Mouse (Mus musculus) midbrain, embryonic 13.5 days (tissue): Measurements from ENCODE around the gene Tcf7l1. TPM values are rescaled to one million over a fixed set of nuclear protein-coding genes. Genes with fewer than 3 reads are reported as not detected.

Source experiments
- ATAC-seq: fragments of 200-750 bp; cut with Nextera tagmentation; 2 replicates; pipeline ENCODE4 v1.8.0; 2017; ENCODE audit warnings: mild to moderate bottlenecking, moderate TSS enrichment, moderate library complexity
- H3K27ac ChIP-seq: fragments of 300-500 bp; sonication (generic); 2 replicates; pipeline ENCODE4 v1.5.1; 2015; ENCODE audit warnings: inconsistent platforms, mild to moderate bottlenecking, moderate library complexity
- H3K27me3 ChIP-seq: fragments of 300-500 bp; sonication (generic); 2 replicates; pipeline ENCODE4 v1.6.1; 2015; ENCODE audit warnings: mild to moderate bottlenecking, inconsistent platforms
- H3K36me3 ChIP-seq: fragments of 300-500 bp; sonication (generic); 2 replicates; pipeline ENCODE4 v1.6.1; 2015; ENCODE audit warnings: mild to moderate bottlenecking, inconsistent platforms
- H3K4me1 ChIP-seq: fragments of 300-500 bp; sonication (generic); replicated peaks from 2 replicates; pipeline ENCODE4 v1.6.1; 2015; ENCODE audit warnings: inconsistent platforms
- H3K4me2 ChIP-seq: fragments of 300-500 bp; sonication (generic); replicated peaks from 2 replicates; pipeline ENCODE4 v1.6.1; 2015; ENCODE audit warnings: moderate library complexity, mild to moderate bottlenecking, inconsistent platforms
- H3K4me3 ChIP-seq: fragments of 300-500 bp; sonication (generic); replicated peaks from 2 replicates; pipeline ENCODE4 v1.5.1; 2015; ENCODE audit warnings: mild to moderate bottlenecking, inconsistent platforms
- H3K9ac ChIP-seq: fragments of 300-500 bp; sonication (generic); replicated peaks from 2 replicates; pipeline ENCODE4 v1.6.1; 2015; ENCODE audit warnings: mild to moderate bottlenecking, inconsistent platforms
- H3K9me3 ChIP-seq: fragments of 300-500 bp; sonication (generic); 2 replicates; pipeline ENCODE4 v1.6.1; 2016; ENCODE audit warnings: mild to moderate bottlenecking, inconsistent platforms
- WGBS: fragments of 180-500 bp; shearing (Covaris S2); methylation state at CpG from one replicate; pipeline ENCODE4 v1.1.7; 2015; 5-methylcytosine and 5-hydroxymethylcytosine counted together
- polyA plus RNA-seq: library from polyadenylated mRNA; unstranded; fragments of >200 nt; fragmentation: Nextera tagmentation; extraction: Ambion mirVana; gene quantifications from 2 replicates; pipeline ENCODE4 v1.2.1, GENCODE M21; 2015

Tcf7l1 gene
- polyA plus RNA-seq, 1 experiment from 2014 or later: 9.7 TPM

DNA sequence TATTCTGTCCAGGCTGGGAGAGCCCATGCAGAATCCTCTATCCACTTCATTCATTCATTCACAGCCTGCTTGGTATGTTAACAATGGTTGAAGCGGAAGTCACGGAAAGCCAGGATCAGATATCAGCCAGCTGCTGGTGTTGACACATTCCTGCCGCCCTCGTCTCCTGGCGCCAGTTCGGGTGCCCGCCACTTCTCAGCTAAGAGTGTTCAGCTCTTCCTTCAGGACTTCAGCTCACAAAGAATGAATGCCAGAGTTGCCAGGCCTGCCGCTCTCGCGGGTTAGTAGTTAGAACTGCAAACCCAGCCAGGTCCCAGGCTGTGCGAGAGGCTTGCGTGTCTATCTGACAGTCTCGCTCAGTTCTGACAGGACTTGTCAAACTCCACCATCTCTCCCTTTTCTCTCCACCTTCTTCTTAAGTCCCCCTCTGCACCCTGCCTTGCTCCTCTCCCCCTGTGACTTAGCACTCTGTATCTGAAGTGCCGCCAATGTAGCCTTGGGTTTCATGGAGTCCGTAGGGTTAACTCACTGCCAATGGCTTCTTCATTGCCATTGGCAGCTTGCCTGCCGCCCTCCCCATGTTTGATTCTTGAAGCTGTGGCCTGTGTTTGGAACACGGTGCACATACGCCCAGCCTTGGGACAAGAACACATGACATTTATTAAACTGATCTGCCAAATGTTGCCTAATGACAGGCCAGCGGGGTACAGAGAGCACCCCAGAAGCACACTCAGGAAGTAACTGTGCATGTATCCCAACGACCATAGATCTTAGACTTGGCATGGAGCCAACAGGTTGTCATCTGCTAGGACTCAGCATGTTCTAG, 48.2 kb downstream of the Tcf7l1 start:
- ATAC-seq: peak; percentile 71
- 67% methylated on average over 20 of the region's 20 CpGs for WGBS

GRCm38 (mm10) chr6:72736872-72737271, 52.2 kb downstream of the Tcf7l1 start:
- no peaks in the 10 kb centered on the region for H3K36me3 ChIP-seq
- 94% methylated on average over 11 of the region's 11 CpGs for WGBS
- no peaks in the 10 kb centered on the region for H3K9me3 ChIP-seq
- peaks cover 14% of the 10 kb centered on the region; the same call in 1 of the 2 replicates for H3K4me1 ChIP-seq
- no peak overlapping the region for H3K4me2 ChIP-seq
- H3K27me3 ChIP-seq: no peaks in the 10 kb centered on the region
- no peak overlapping the region for H3K9ac ChIP-seq
- no peak overlapping the region for H3K27ac ChIP-seq
- no peak for ATAC-seq
- no peak overlapping the region for H3K4me3 ChIP-seq

More for the DNA sequence above, 48.2 kb downstream of the Tcf7l1 start:
- peaks cover 19% of the 10 kb centered on the region; the same call in 1 of the 2 replicates for H3K4me1 ChIP-seq
- H3K9ac ChIP-seq: no peak overlapping the region
- no peak overlapping the region for H3K4me2 ChIP-seq
- H3K36me3 ChIP-seq: no peaks in the 10 kb centered on the region
- no peak overlapping the region for H3K27ac ChIP-seq
- H3K4me3 ChIP-seq: no peak overlapping the region
- H3K9me3 ChIP-seq: no peaks in the 10 kb centered on the region
- H3K27me3 ChIP-seq: no peaks in the 10 kb centered on the region

DNA sequence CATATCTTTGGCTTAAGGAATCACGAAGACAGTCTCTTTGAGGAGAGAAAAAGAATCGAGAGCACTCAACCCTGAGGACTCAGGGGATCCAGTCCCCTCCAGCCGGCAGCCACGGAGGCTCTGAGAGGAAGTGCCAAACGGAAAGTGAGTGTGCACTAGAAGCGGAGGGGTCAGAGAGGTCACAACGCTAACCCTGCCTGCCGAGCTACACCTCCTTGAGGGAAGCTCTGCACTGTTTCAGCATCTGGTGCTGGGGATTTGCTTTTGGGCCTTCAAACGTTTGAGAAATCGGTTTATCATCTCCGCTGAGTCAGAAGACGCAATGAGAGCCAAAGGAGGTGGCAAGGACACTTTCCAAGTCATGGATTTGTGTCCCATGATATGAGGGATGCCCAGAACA, 53.8 kb downstream of the Tcf7l1 start:
- Histone ChIP-seq H3K36me3 (no peaks in the 10 kb centered on the region), H3K4me1 (peaks cover 22% of the 10 kb centered on the region)
- WGBS: 41% methylated on average over 12 of the region's 12 CpGs

DNA sequence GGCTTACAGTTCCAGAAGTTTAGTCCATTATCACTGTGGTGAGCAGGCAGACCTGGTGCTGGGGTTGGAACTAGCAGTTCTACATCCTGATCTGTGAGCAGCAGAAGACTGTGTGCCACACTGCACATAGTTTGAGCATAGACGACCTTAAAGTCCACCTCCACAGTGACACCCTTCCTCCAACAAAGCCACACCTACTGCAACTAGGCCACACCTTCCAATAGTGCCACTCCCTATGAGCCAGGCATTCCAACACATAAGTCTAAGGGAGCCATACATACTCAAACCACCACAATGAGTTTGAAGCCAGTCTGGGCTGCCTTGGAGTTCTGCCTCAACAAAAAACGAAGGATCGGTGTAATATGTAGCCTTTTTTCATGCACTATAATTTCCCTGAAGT, 55.7 kb downstream of the Tcf7l1 start:
- Histone ChIP-seq H3K4me2 (no peak overlapping the region), H3K9ac (no peak overlapping the region), H3K4me3 (no peak overlapping the region), H3K27ac (no peak overlapping the region), H3K9me3 (no peaks in the 10 kb centered on the region), H3K36me3 (no peaks in the 10 kb centered on the region), H3K27me3 (no peaks in the 10 kb centered on the region), H3K4me1 (peaks cover 35% of the 10 kb centered on the region)
- ATAC-seq: no peak
- WGBS: over 99% methylated on average over 3 of the region's 3 CpGs

More for the DNA sequence above, 53.8 kb downstream of the Tcf7l1 start:
- H3K4me2 ChIP-seq: no peak overlapping the region
- ATAC-seq: no peak
- H3K27ac ChIP-seq: no peak overlapping the region
- H3K27me3 ChIP-seq: no peaks in the 10 kb centered on the region
- no peaks in the 10 kb centered on the region for H3K9me3 ChIP-seq
- H3K4me3 ChIP-seq: no peak overlapping the region
- H3K9ac ChIP-seq: no peak overlapping the region

GRCm38 (mm10) chr6:72732109-72732508, 56.9 kb downstream of the Tcf7l1 start:
- Histone ChIP-seq H3K27me3 (no peaks in the 10 kb centered on the region), H3K9ac (no peak overlapping the region), H3K9me3 (no peaks in the 10 kb centered on the region), H3K4me3 (no peak overlapping the region), H3K4me2 (no peak overlapping the region), H3K36me3 (no peaks in the 10 kb centered on the region), H3K4me1 (peaks cover 46% of the 10 kb centered on the region), H3K27ac (no peak overlapping the region)
- 69% methylated on average over 4 of the region's 4 CpGs for WGBS
- no peak for ATAC-seq

DNA sequence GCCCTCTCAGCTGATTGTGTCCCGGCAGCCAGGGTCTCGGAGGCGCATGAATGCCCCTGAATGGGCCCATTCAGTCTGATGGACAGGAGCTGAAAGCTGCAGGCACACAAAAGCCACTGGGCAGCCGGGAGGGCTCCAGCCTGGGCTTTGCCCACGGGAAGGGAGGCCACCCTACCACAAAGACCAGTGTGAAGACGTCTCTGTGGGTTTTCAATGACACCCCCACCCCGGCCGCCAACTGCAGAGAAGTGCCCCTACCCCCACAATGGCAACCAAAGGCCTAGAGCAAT, 58.5 kb downstream of the Tcf7l1 start:
- H3K27me3 ChIP-seq: no peaks in the 10 kb centered on the region
- peaks cover 46% of the 10 kb centered on the region for H3K4me1 ChIP-seq
- 0 out of 2 replicates have a peak overlapping the region, but pooled peaks have one; percentile 19 for H3K9ac ChIP-seq
- peak overlapping the region; percentile 74 for H3K27ac ChIP-seq
- 10% methylated on average over 8 of the region's 8 CpGs for WGBS
- peak overlapping the region; percentile 29 for H3K4me2 ChIP-seq
- H3K36me3 ChIP-seq: no peaks in the 10 kb centered on the region
- no peak overlapping the region for H3K4me3 ChIP-seq
- peak; percentile 87 for ATAC-seq
- no peaks in the 10 kb centered on the region for H3K9me3 ChIP-seq

DNA sequence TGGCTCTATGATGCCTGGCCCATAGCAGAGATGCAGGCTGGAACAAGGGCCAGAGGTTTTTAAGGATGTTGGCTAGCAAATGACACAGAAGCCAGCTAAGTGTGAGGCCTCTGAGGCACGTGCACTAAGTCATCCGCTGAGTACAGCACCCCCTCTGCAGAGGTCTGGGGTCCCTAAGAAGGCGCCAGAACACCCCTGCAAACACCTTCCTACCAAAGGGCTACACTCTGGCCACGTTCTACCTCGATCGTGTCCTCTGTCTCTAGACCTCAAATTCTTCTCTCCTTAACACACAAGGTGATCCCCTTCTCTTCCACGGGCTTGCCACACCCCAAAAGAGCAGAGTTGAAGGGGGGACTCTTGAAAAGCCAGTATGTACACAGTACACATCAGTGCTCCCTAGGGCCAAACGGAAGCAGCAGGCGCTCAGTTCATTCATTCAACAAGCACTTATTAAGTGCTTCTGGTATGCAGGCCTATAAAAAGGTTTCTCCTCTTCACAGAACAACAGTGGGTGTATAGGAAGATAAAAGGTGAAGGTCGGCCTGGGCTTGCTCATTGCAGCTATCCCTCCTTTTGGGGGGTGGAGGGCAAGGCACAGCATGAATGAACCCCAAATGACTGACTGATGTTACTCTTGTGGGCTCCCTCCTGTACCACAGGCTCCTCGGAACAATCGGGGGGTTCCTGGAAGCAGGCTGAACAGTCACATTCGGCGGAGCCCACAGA, 59.1 kb downstream of the Tcf7l1 start:
- Histone ChIP-seq H3K4me3 (no peak overlapping the region), H3K9ac (0 out of 2 replicates have a peak overlapping the region, but pooled peaks have one; percentile 19), H3K4me2 (no peak overlapping the region), H3K9me3 (no peaks in the 10 kb centered on the region), H3K27ac (peak overlapping the region; percentile 74), H3K4me1 (peaks cover 47% of the 10 kb centered on the region), H3K27me3 (no peaks in the 10 kb centered on the region), H3K36me3 (no peaks in the 10 kb centered on the region)
- peak; percentile 51 for ATAC-seq
- WGBS: 27% methylated on average over 14 of the region's 14 CpGs

DNA sequence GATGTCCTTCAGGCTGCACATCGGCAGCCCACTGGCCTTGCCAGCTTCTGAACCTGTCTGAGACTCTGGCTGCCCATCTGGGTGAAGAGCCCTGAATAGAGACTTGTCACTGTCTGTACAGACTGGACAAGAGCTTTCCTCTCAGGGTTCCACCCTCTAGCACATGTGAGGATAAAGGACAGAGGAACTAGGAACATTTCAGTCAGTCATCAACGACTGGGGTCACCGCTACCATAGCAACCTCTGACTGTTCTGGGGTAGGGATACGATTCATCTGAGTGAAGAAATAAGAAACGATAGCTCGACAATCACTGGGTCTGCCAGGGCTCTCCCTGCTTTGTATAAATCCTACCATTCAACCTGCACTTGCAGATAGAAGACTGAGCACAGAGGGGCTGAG, 61.2 kb downstream of the Tcf7l1 start:
- H3K9me3 ChIP-seq: no peaks in the 10 kb centered on the region
- H3K4me1 ChIP-seq: peaks cover 54% of the 10 kb centered on the region
- 21% methylated on average over 6 of the region's 6 CpGs for WGBS
- no peak overlapping the region for H3K4me3 ChIP-seq
- no peak overlapping the region for H3K4me2 ChIP-seq
- no peaks in the 10 kb centered on the region for H3K27me3 ChIP-seq
- H3K9ac ChIP-seq: no peak overlapping the region
- no peaks in the 10 kb centered on the region for H3K36me3 ChIP-seq
- ATAC-seq: 0 out of 2 replicates have a peak, but pooled peaks have one; percentile 10
- peak overlapping the region; percentile 61; the same call in 1 of the 2 replicates for H3K27ac ChIP-seq

GRCm38 (mm10) chr6:72724494-72725180, 64.4 kb downstream of the Tcf7l1 start:
- WGBS: 70% methylated on average over 8 of the region's 8 CpGs
- Histone ChIP-seq H3K9ac (no peak overlapping the region), H3K4me3 (no peak overlapping the region), H3K27ac (no peak overlapping the region), H3K27me3 (no peaks in the 10 kb centered on the region), H3K9me3 (no peaks in the 10 kb centered on the region), H3K4me1 (peaks cover 29% of the 10 kb centered on the region), H3K36me3 (no peaks in the 10 kb centered on the region), H3K4me2 (no peak overlapping the region)
- ATAC-seq: no peak

DNA sequence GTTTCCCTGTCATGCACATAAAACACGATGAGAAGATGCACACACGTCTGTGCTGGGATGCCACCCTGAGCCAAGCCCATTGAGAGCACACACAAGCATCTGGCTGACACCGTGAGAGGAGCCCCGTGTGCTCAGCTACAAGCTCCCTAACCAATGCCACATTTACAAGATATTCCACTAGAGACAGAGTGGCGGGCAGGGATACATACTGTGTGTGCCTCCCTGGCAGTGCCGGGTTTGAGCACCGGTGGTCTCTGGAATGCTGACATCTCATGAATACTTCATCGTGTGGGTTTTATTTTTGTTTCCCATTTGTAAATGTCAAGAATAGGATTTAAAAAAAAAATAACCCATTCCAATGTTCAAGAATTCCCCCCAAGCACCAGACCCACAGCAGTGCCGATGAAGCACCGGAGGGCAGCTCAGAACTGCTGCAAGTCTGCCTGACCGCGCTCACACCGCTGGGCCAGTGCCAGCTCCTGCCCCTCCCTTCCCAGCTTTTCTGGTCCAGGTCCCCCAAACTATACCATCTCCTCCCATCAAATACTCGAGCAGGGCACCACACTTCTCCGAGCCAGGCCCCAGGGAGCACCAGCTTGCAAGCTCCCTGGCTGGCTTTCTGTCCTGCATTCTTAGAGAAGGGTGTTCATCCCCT, 65.2 kb downstream of the Tcf7l1 start:
- no peaks in the 10 kb centered on the region for H3K9me3 ChIP-seq
- H3K27me3 ChIP-seq: no peaks in the 10 kb centered on the region
- no peak for ATAC-seq
- peaks cover 26% of the 10 kb centered on the region for H3K4me1 ChIP-seq
- H3K27ac ChIP-seq: no peak overlapping the region
- WGBS: 65% methylated on average over 15 of the region's 15 CpGs
- no peak overlapping the region for H3K9ac ChIP-seq
- no peak overlapping the region for H3K4me3 ChIP-seq
- no peak overlapping the region for H3K4me2 ChIP-seq
- no peaks in the 10 kb centered on the region for H3K36me3 ChIP-seq

DNA sequence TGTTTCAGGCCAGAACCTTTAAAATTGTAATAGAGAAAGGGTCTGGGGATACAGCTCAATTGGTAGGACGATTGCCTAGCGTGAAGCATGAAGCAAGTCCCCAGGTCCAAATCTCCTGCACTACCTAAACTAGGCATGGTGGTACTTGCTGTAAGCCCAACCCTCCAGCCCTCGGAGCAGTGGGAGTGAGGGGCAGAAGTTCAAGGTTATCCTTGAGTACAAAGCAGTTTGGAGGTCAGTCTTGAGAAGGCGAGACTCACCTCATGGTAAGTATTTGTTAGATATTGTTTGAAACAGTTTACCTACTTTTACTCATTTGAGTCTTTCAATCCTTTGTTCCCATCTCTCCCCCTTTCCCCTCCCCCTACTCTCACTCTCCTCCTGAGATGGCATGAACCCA, 65.9 kb downstream of the Tcf7l1 start:
- Histone ChIP-seq H3K4me3 (no peak overlapping the region), H3K9me3 (no peaks in the 10 kb centered on the region), H3K27me3 (no peaks in the 10 kb centered on the region), H3K4me2 (no peak overlapping the region), H3K27ac (no peak overlapping the region), H3K4me1 (peaks cover 20% of the 10 kb centered on the region), H3K36me3 (no peaks in the 10 kb centered on the region), H3K9ac (no peak overlapping the region)
- no peak for ATAC-seq
- WGBS: 97% methylated on average over 4 of the region's 4 CpGs
